Mouse (Mus musculus) CH12F3 (cell line): ENCODE results near the gene St6galnac3.

ENCODE experiments used
- in situ Hi-C: fragments of 300-500 bp; cut with MboI; formaldehyde crosslinking; loops from 2 replicates; pipeline ENCODE4 v1.14.3; 2020; ENCODE audit warnings: low sequenced_read_pairs

Gene St6galnac3

DNA sequence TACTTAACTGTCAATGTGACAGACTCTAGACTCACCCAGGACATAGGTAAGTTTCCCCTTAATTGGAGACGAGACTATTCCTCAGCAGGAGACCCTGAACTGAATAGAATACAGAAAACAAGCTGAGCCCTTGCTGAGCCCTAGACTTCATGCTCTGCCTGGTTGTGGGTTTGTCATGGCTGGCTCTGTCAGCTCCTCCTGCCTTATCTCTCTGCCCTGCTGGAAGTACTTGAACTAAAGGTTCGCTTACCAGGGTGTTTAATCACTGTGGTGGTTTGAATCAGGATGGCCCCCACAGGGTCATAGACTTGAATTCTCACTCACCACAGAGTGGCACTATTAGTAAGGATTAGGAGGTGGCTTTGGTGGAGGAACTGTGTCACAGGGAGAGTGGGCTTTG, 125.8 kb downstream of the St6galnac3 start:
- in situ Hi-C loops = no loop called here

DNA sequence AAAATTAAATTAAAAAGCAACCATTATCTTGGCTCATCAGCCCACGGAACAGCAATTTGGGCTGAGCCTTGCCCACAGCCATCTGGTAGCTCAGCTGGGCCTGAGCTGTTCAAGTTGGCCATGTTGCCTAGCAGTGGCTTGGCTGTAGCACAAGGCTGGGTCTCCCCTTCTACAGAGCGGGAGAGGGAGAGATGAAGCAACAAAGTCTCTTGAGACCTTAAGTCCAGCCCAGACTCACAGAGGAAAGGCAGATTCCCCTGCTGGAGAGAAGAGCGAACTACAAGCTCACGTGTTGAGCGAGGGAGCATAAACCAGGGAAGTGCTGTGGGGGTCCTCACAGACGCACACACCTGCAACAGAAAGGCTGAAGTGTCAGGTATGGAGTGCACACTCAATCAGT, 126.3 kb downstream of the St6galnac3 start:
- in situ Hi-C loops = no loop called here

DNA sequence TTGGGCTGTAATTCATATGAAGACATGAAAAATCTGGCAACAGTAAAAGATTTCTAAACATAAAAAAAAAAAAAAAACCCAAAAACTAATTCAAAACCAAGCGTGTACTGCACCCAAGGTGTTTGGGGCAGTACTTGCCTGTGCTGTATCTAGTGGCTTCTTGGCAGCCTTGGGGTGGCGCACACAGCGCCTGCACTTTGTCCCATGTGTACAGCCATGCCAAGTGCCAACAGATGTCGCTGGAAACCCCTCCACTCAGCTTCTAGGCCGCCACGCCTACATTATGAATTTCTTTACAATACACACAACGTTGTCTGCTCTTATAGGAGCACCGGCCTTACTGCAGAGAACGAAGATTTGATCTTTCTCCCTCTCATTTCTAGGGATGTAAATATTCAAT, 130.4 kb downstream of the St6galnac3 start:
- in situ Hi-C loops = no loop called here

DNA sequence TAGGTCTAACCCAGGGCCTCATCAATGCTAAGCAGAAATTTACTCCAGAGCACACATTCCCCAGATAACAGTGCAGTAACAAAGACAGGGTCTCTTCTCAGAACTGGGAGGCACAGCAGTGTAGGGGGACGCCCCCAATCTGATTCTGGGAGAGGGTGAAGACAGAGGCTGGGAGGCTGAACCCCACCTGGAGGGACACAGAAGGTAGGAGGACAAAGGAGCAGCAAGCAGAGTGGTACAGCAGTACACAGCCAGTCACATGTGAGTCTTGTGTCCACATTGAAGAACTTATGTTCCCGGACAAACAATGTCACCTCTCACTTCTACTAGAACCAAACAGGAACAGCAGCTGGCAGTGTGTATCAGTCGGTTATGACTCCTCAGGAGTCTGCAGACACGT, 131.0 kb downstream of the St6galnac3 start:
- in situ Hi-C loops = no loop called here

DNA sequence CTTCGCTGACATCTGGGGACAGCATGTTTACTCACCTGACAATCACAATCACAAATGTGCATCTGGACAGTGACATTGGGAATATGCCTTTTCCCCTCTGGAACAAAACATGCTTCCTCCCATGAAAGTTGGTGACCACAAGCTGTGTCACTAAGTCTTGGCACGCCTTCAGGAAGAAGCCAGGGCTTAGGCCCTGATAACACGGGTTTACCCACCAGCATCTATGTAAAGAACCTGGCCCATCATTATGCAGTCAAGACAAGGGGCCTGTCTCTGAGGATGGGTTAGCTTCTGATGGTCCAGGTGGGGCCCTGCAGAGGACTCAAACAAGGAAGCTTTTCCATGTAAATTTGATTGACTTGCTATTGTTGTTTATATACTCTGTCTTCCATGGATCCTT, 131.9 kb downstream of the St6galnac3 start:
- in situ Hi-C loops = no loop called here

DNA sequence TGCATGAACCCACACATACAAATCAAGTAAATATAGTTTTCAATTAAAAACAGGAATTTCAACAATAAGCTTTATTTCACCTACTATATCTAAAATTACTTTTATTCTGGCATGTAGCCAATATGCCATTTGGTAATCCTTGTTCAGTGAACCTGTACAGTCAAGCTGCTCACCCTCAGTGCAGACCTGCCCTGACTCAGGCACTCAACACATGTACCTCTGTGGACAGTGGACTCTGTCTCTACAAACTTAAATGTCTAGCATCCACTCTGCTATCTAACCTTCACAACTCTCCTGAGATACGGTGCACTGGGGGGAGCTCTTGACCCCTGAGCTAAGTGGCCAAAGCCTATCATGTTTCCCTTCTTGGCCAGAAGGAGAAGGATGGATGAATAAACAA, 137.4 kb downstream of the St6galnac3 start:
- in situ Hi-C loops = no loop called here

DNA sequence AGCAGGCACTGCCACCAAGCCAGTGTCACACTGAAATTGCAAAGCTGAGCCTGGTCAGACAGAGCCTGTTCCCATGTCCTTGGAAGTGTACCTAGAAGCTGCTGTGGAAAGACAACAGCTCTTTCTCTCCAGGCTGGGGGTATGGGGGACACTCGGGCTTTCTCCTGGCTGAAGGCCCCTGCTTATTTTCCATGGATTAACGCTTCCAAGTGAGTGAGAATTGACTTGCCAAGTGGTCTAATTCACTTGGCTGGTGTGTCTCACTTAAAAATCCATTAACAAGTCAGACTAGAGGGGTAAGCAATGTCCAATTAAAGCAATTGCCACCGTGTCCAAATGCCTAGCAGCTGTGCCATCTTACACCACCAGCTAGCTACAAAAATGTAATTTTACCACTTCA, 140.1 kb downstream of the St6galnac3 start:
- in situ Hi-C loops = no loop called here

DNA sequence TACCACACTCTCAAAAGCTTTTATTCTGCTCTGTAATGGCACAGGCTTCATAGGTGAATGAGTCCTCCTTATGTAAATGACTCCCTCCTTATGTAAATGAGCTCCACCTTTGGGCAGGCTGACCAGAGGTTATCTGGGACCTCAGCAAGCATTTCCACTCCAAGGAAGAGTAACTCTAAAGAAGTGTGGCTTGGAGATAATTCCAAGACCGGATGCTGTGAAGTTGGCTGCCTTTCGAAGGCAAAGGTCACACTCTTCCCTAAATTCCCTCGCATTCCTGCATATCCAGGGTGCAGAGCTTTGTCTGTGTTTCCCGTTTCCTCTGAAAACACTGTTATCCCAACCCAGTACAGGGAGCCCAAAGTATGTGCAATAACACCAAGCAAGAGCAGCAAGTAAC, 142.9 kb downstream of the St6galnac3 start:
- in situ Hi-C loops = no loop called here

DNA sequence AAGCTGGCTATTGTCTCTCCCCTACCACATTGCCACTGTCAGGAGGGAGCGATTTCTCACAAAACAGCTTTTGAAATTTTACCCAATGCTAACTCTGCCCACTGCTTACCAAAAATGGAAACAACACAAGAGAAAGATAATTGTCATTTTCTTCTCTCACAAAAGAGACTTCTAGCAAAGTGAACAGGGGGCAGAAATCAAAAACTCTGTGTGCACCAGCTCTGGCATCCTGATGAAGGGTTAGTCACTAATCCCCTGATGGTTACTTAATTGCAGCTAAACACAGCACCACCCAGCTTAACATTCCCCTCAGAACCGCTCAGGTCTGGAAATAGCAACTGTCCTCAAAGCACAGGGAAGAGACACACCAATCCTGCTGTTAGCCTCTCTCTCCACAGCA, 144.3 kb downstream of the St6galnac3 start:
- in situ Hi-C loops = no loop called here

DNA sequence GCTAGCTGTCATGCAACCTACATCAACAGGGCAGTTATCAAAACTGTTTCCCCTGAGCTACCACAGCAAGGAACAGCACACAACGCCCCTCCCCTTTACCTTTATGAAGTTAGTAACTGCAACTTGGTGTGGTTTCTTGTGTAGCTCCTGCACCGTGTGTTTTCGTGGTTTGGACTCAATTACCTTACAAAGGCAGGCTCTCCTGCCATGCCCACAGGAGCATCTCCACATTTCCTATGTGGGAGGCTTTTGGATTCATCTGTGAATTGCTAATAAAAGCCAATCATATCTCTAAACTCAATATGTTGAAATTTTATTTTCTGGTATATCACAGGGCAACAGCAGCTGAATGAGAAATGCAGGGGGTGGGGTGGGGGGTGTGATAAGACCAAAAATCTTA, 144.8 kb downstream of the St6galnac3 start:
- in situ Hi-C loops = no loop called here

DNA sequence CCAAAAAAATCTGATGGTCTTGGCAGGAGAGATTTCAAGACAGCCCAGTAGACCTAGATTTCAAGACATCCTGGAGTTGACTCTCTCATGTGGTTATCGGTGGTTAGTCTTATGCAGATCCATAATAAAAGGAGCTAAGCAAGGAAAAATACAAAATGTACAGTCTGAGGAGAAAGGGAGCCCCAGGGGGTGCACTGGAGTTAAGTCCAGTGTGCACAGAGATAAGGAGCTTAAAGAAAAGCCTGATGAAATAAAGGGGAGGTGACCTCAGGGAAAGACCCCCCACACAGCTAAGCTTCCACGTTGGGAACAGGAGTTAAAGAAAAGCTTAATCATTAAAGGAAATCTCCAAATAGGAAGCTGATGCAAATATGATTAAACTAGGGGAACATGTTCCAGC, 147.7 kb downstream of the St6galnac3 start:
- in situ Hi-C loops = no loop called here

DNA sequence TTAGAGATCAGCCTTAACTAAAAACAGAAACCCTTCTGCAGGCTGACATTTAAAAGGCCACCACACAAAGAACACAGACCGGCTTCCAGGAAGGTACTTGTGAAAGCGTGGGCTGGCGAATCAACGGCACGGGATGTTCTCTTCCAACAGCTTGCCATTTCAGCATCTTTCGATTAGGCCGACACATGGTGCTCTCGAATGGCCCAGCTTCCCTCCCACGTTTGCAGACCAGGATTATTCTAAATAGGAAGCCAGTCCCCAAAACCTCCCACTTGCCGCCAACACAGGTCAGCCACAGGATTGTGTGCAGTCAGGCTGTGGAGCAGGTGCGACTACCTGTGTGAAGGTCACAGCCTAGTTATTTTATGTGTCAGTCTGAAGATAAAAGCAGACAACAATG, 153.8 kb downstream of the St6galnac3 start:
- in situ Hi-C loops = no loop called here

DNA sequence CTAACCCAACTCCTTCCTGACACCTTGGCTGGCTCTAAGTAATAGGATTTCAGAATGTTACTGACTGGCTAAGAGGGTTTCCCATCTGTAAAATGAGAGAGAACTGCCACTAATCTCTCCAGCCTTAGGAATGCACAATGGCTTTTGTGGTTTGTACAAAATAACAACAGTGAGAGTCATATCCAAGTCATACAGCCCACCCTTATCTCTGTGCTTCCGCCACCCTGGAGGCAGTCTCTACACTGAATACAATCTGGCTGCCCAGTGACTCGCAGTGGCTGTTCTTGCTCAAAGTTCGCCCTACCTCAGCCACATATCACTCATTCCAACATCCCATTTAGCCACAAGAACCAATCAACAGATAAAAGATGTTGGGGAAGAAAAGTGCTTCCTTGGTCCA, 156.2 kb downstream of the St6galnac3 start:
- in situ Hi-C loops = no loop called here

DNA sequence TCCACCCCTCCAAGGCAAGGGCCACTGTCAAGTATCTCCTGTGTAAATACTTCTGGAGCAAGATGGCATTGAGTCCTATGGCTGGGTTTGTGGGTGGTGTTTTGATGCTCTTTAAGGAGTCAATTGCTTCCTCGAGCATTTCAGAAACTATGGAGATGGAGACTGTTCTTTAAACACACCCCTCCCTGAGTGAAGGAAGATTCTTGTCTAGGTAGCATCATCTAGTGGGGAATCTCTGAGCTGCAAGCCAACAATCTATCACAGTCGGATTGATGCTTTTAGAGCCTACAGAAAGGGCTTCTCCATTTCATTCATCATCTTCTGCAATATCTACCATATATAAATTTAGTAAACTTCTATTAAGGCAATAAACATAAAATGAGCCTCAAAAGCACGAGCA, 157.1 kb downstream of the St6galnac3 start:
- in situ Hi-C loops = no loop called here

DNA sequence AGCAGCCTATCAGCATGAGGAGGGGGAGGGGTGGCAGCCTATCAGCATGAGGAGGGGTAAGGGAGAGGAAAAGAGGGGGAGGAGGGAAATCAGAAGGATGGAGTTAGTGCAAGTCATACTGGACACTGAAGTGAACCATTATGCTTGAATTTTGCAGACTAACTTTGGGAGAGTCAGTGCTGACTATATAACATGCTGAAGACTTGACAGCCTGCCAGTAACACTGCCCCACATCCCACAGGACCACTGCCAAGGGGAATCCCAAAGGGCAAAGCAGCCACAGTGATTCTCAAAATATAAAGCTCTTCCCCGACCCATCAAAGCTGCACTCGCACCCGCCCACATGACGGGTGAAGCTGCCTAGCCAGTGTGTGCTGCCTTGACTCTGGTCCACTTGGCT, 157.5 kb downstream of the St6galnac3 start:
- in situ Hi-C loops = no loop called here

DNA sequence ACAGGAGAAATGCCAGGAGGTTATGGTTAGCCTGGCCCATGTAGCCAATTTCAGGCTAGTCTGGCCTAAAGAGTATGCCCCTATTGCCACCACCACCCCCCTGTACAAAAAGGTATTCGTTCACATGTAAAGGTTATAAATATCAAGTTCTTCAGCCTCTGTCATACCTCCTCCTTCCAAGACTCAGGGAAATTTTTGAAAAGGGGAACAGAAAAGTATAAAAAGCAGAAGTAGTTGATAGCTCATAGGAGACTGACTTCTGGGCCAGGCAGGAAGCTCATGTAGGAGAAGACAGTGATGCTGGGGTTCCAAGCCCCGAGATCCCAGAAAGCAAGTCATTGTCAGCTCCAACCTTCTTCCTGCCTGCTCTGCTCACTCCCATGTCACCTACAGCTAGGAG, 158.9 kb downstream of the St6galnac3 start:
- in situ Hi-C loops = no loop called here

DNA sequence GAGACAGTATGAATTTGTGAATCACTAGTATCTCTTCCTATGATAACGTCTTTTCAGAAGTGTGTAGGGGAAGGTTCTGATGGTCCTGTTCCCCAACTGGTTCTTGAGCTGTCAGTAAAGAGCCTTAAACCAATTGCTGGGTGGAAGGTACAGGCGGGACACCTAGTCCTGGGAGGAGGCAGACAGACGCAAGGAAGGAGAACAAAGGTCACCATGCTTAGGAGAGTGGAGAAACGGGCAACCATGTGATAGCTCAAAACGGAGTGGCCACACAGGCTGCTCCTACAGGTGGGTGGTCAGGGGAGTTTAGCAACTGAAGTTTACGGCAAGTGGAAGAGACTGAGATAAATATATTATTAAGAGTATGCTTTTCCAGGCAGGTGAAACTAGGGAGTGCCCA, 164.1 kb downstream of the St6galnac3 start:
- in situ Hi-C loops = no loop called here

DNA sequence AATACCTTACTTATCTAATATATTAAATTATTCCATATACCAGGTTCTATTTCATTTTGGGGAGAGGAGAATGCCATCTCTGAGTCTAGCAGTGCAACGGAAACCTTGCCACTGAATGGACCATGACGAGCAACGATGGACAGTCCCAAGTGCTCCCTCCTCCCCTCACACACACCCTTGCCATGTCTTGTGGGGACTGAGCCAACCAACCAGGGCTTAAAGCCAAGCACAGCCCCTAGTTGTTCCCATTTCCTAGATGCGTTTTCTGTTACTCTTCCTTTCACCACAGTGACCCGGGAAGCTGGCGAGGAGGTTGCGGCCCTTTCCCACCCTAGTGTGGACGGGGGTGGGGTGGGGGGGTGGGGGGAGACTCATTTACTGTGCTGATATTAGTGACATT, 165.4 kb downstream of the St6galnac3 start:
- in situ Hi-C loops = no loop called here

DNA sequence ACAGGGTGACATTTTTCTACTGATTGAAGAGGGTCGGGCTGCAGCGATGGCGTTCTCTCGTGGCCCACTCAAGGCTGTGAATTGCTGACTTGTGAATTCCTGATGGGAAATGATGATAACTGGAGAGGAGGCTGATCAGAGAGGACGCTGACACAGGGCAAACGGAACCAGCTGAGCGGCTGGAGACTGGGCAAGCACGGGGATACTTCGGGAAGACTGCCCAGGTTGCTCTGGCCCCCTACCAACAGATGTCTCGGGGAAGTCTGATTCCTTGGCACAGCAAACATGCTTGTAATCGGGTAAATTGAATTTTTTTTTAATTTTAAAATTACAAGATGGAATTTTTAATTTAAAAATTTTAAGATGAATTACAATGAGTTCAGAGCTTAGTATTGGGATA, 168.4 kb downstream of the St6galnac3 start:
- in situ Hi-C loops = no loop called here

DNA sequence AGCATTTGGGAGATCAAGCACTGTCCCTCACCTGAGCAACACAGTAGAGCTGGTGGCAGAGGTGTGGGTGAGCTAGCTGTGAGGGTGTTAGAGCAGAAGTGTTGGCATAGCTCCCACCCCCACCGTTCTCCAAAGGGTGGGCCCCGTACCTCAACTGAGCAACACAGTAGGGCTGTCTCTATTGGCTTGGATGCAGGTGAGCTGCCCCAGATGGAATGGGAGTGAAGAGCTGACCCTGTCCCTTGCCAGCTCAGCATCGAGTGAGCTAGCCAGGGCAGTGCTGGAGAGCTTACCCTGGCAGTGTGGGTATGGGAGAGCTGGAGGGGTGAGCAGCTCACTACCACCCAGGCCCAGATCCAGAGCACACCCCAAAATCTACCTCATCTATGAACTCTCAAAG, 171.3 kb downstream of the St6galnac3 start:
- in situ Hi-C loops = no loop called here

DNA sequence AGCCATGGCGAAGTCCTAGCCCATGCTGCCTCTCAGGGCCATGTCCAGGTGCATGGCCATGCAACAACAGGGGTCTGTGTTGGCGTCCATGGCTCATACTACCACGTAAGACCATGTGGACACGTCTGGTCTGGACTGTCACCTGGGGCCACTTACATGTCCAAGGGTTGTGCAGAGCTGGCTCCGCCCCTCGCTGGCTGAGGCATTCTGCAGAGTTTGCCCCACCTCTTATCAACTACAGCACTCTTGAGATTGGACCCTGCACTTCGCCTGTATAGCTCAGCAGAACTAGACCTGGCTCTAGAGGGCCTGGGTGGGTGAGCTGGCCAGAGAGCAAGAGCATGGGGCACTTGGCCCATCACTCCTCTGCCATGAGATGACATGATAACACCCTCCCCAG, 171.7 kb downstream of the St6galnac3 start:
- in situ Hi-C loops = no loop called here

DNA sequence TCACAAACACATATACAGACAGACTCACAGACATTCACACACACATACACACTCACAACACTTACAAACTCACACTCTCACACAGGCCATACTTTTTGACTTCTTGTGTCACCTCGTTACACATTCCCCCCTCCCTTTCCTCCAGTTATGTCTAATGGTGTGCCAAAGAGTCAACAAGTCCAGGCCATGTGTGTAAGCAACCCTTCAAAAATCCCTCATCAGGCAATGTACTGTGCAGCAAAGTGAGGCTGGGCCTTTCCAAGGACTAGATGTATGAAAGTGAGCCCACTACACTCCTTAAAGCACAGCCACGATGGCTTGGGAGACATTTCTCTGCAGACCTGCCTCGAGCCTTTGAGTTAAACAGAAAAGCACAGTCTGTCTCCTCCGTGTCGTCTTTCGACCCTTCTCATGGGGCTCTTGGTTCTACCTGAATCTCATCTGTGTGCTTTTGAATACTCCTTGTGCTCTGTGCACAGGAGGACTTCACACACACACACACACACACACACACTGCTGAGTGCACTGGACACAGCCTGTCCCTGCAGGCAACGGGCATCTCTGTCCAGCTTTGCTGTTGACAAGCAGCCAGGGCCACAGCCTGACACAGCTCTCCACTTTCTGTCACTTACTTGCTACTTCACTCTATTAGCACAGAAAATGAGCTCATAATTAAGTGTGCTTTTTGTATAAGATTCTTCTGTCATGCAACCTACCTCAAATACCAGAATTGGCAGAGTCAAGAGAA, 177.9 kb downstream of the St6galnac3 start:
- in situ Hi-C loops = no loop called here

DNA sequence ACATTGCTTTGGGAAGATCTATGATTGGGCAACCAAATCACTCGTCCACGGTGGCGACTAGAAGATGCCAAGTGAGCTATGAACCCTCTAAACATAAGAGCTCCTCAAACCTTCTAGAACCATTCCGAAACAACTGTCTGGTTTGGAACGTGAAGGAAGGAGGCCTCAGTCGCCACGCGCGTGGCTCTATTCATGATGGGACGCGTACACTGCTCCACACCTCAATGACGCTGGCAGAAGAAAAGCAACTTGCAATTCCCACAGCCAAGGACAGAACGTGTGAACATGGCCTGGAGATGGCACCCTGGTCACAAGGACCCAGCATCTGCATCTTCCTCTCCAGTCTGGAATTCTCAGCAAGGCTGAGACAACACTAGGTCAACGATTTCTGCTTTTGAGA, 185.1 kb downstream of the St6galnac3 start:
- in situ Hi-C loops = no loop called here
